Mouse (Mus musculus): ENCODE results near the gene Cx3cl1. TPM values are rescaled to one million over a fixed set of nuclear protein-coding genes. Genes with fewer than 3 reads are reported as not detected.

Cx3cl1 gene
- polyA plus RNA-seq, 1 experiment: 33.8 TPM

GRCm38 (mm10) chr8:94746832-94747231, 25.0 kb upstream of the Cx3cl1 start:
- no peaks in the 10 kb centered on the region for H3K4me1 ChIP-seq (replicated peaks; ENCODE audit: control insufficient read depth, insufficient read depth, low read length)
- TF ChIP-seq POLR2A (IDR thresholded peaks at IDR 0.05; ENCODE audit: control insufficient read depth, extremely low read depth, insufficient read depth, low read length, poor library complexity) (no peak), CTCF (IDR thresholded peaks at IDR 0.05; ENCODE audit: borderline replicate concordance, control insufficient read depth, extremely low read depth, insufficient read depth, low read length, poor library complexity) (no peak)
- H3K27ac ChIP-seq (ENCODE audit: control insufficient read depth, insufficient read depth, low read length): no peak overlapping the region
- no peak for DNase-seq
- H3K4me3 ChIP-seq (ENCODE audit: control insufficient read depth, insufficient read depth, low read length): no peak overlapping the region
- H3K36me3 ChIP-seq (ENCODE audit: control insufficient read depth, insufficient read depth, low read length): no peaks in the 10 kb centered on the region
- WGBS: 93% methylated on average over 8 of the region's 8 CpGs
- no peaks in the 10 kb centered on the region for H3K27me3 ChIP-seq (ENCODE audit: control insufficient read depth, insufficient read depth, low read length)

GRCm38 (mm10) chr8:94748363-94748762, 23.4 kb upstream of the Cx3cl1 start:
- DNase-seq: no peak
- H3K36me3 ChIP-seq (ENCODE audit: control insufficient read depth, insufficient read depth, low read length): no peaks in the 10 kb centered on the region
- WGBS: 82% methylated on average over 4 of the region's 4 CpGs
- H3K4me1 ChIP-seq (replicated peaks; ENCODE audit: control insufficient read depth, insufficient read depth, low read length): no peaks in the 10 kb centered on the region
- no peak overlapping the region for H3K27ac ChIP-seq (ENCODE audit: control insufficient read depth, insufficient read depth, low read length)
- no peaks in the 10 kb centered on the region for H3K27me3 ChIP-seq (ENCODE audit: control insufficient read depth, insufficient read depth, low read length)
- TF ChIP-seq POLR2A (IDR thresholded peaks at IDR 0.05; ENCODE audit: control insufficient read depth, extremely low read depth, insufficient read depth, low read length, poor library complexity): no peak
- TF ChIP-seq CTCF (IDR thresholded peaks at IDR 0.05; ENCODE audit: borderline replicate concordance, control insufficient read depth, extremely low read depth, insufficient read depth, low read length, poor library complexity): no peak
- no peak overlapping the region for H3K4me3 ChIP-seq (ENCODE audit: control insufficient read depth, insufficient read depth, low read length)

- H3K4me3 ChIP-seq (ENCODE audit: control insufficient read depth, insufficient read depth, low read length): no peak overlapping the region
- TF ChIP-seq CTCF (IDR thresholded peaks at IDR 0.05; ENCODE audit: borderline replicate concordance, control insufficient read depth, extremely low read depth, insufficient read depth, low read length, poor library complexity) (no peak), POLR2A (IDR thresholded peaks at IDR 0.05; ENCODE audit: control insufficient read depth, extremely low read depth, insufficient read depth, low read length, poor library complexity) (no peak)
- no peak for DNase-seq
- WGBS: 94% methylated on average over 3 of the region's 3 CpGs
- H3K27me3 ChIP-seq (ENCODE audit: control insufficient read depth, insufficient read depth, low read length): no peaks in the 10 kb centered on the region
- peak overlapping the region; percentile 28; the same call in 1 of the 2 replicates for H3K27ac ChIP-seq (ENCODE audit: control insufficient read depth, insufficient read depth, low read length)
- H3K36me3 ChIP-seq (ENCODE audit: control insufficient read depth, insufficient read depth, low read length): no peaks in the 10 kb centered on the region
- H3K4me1 ChIP-seq (replicated peaks; ENCODE audit: control insufficient read depth, insufficient read depth, low read length): no peaks in the 10 kb centered on the region
These were observed 21.9 kb upstream of the Cx3cl1 start for GRCm38 (mm10) chr8:94749942-94750341.

- Histone ChIP-seq H3K4me3 (ENCODE audit: control insufficient read depth, insufficient read depth, low read length) (no peak overlapping the region), H3K4me1 (replicated peaks; ENCODE audit: control insufficient read depth, insufficient read depth, low read length) (no peaks in the 10 kb centered on the region), H3K36me3 (ENCODE audit: control insufficient read depth, insufficient read depth, low read length) (no peaks in the 10 kb centered on the region), H3K27ac (ENCODE audit: control insufficient read depth, insufficient read depth, low read length) (no peak overlapping the region), H3K27me3 (ENCODE audit: control insufficient read depth, insufficient read depth, low read length) (no peaks in the 10 kb centered on the region)
- WGBS: 74% methylated on average over 10 of the region's 10 CpGs
- TF ChIP-seq CTCF (IDR thresholded peaks at IDR 0.05; ENCODE audit: borderline replicate concordance, control insufficient read depth, extremely low read depth, insufficient read depth, low read length, poor library complexity) (no peak), POLR2A (IDR thresholded peaks at IDR 0.05; ENCODE audit: control insufficient read depth, extremely low read depth, insufficient read depth, low read length, poor library complexity) (no peak)
- DNase-seq: no peak
These were observed 20.6 kb upstream of the Cx3cl1 start for GRCm38 (mm10) chr8:94751023-94751849.

- Histone ChIP-seq H3K27ac (ENCODE audit: control insufficient read depth, insufficient read depth, low read length) (no peak overlapping the region), H3K27me3 (ENCODE audit: control insufficient read depth, insufficient read depth, low read length) (no peaks in the 10 kb centered on the region), H3K36me3 (ENCODE audit: control insufficient read depth, insufficient read depth, low read length) (no peaks in the 10 kb centered on the region), H3K4me3 (ENCODE audit: control insufficient read depth, insufficient read depth, low read length) (no peak overlapping the region), H3K4me1 (replicated peaks; ENCODE audit: control insufficient read depth, insufficient read depth, low read length) (no peaks in the 10 kb centered on the region)
- WGBS: 97% methylated on average over 2 of the region's 2 CpGs
- TF ChIP-seq POLR2A (IDR thresholded peaks at IDR 0.05; ENCODE audit: control insufficient read depth, extremely low read depth, insufficient read depth, low read length, poor library complexity): no peak
- no peak for TF ChIP-seq CTCF (IDR thresholded peaks at IDR 0.05; ENCODE audit: borderline replicate concordance, control insufficient read depth, extremely low read depth, insufficient read depth, low read length, poor library complexity)
- DNase-seq: no peak
These were observed 17.8 kb upstream of the Cx3cl1 start for GRCm38 (mm10) chr8:94754006-94754405.

GRCm38 (mm10) chr8:94754486-94754885, 17.3 kb upstream of the Cx3cl1 start:
- no peaks in the 10 kb centered on the region for H3K4me1 ChIP-seq (replicated peaks; ENCODE audit: control insufficient read depth, insufficient read depth, low read length)
- no peaks in the 10 kb centered on the region for H3K27me3 ChIP-seq (ENCODE audit: control insufficient read depth, insufficient read depth, low read length)
- H3K27ac ChIP-seq (ENCODE audit: control insufficient read depth, insufficient read depth, low read length): no peak overlapping the region
- TF ChIP-seq POLR2A (IDR thresholded peaks at IDR 0.05; ENCODE audit: control insufficient read depth, extremely low read depth, insufficient read depth, low read length, poor library complexity) (no peak), CTCF (IDR thresholded peaks at IDR 0.05; ENCODE audit: borderline replicate concordance, control insufficient read depth, extremely low read depth, insufficient read depth, low read length, poor library complexity) (no peak)
- H3K4me3 ChIP-seq (ENCODE audit: control insufficient read depth, insufficient read depth, low read length): no peak overlapping the region
- no peak for DNase-seq
- no peaks in the 10 kb centered on the region for H3K36me3 ChIP-seq (ENCODE audit: control insufficient read depth, insufficient read depth, low read length)
- WGBS: 89% methylated on average over 2 of the region's 2 CpGs
